Mouse (Mus musculus): ENCODE measurements at regions not wholly inside any gene's neighbourhood (a gene's known extent, or its start where the extent isn't known, plus 50 kb on each side); places are given as distances from the start of the nearest gene placed in this dataset.

DNA sequence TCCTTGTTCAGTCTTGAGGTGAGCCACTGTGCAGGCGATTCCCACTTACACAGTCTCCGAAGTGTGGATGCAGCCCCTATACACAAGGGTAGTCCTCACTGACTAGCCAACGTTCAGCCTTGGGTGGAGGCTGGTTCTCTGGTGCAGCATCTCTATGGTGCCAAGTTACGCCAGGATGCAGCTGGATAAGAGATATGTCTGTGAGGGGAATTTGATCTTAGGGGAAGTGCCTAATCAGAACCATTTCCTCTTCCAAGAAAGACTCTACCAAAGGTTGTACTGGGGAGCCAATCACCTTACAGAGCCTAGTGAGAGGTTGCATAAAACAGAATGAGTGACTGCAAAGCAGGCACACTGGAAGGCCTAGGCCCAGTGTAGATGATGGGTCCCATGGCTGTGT is 71.0 kb upstream of the Kcnk2 start:
- no peak for DNase-seq

DNA sequence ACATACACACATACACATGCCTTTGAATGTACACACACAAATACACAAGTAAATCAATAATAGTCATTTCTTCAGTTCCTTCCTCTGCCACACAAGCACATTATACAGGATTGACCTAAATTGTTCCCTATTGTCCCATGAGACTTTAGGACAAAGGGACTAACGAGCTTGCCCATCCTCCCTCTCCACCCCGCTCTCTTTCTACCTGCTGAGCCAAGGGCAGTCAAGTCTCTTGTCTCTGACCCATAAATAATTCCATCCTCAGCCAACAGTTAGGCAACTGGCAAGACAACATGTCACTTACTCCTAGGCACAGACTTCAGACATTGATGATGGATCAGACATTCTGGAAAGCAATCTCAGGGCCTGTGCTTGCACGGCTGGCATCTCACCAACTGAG is 56.3 kb upstream of the Kcnk2 start:
- DNase-seq = no peak
